Mouse (Mus musculus): ENCODE measurements at regions not wholly inside any gene's neighbourhood (a gene's known extent, or its start where the extent isn't known, plus 50 kb on each side); places are given as distances from the start of the nearest gene placed in this dataset.

DNA sequence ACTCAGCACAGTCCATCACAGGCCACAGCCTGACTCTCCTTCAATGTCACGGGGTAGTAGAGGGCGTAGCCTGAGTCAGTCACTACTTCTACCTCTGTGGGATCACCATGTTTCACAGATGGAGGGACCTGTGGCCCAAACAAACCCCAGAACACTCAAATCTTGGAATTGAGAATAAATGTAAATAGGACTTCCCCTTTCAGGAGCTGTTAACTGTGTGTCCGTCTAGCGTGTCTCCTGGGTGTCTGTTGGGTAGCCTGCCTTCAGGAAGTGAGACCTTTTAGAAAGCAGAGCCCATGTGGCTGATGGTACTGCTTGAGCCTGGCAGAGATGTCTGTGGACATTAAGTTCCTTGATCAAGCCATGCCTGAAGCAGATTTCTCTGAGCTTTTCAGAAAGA lies 87.4 kb upstream of the Smim23 start:
- DNase-seq (ENCODE audit: low spot score in 2 of 2): no peak

DNA sequence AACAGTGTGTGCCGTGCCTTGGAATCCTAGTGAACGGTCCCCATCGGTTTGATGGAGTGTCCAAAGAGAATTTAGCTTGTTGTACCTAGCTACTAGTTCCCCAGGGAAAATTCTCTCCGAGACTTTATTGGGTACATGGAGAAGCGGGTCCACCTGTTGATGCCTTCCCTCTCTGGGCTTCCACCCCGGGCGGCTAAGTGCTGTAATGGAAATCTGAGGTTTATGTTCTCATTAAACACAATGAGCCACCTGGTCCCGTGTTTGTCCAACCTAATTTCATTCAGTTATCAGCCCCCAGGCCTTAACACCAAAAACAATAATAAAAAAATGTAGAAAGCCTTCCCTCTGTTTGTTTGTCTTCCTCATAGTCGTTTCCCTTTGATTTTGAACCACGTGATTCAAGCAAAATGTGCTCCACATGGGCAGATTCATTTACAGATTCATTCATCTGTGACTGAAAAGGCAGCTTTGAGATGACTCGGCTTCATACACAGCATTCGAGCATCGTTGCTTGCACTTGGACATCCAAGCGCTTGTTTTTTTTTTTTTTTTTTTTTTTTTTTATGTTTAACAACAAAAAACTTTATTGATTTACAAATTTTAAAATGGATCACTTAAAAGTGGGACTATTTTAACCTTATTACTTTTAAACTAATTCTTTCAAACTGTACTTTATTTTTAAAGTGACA lies 84.5 kb upstream of the Smim23 start:
- DNase-seq (ENCODE audit: low spot score in 2 of 2): no peak

DNA sequence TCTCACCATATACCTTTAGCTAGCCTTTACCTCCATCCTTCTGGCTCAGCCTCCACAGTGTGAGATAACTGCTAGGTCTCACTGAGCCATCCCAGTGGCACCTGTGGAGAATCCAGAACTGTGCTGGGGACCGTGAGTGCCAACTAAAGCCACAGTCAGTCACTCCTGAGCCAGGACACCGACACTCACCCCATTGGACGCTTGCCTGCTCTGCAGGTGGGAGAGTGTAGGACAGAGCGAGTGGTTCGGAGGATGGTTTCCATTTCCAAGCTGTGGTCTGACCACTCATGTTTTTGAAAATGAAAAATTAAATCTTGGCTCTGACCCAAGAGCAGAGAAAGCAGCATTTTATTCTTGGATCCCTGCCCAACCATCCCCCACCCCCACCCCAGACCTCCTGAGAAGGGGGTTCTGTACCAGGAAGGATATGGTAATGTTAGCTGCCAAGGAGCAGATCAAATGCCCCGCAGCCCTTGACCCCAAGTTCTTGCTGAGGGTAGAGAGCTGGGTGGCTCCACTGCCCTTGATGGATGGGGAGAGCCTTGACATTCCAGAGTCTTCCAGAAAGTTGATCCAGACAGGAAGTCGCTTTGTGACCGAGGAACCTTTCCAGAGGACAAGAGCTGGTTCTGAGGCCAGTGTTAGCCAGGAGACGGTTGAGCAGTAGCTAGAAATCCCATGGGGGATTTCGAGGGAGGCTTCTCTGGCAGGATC lies 83.3 kb upstream of the Smim23 start:
- DNase-seq (ENCODE audit: low spot score in 2 of 2): no peak

DNA sequence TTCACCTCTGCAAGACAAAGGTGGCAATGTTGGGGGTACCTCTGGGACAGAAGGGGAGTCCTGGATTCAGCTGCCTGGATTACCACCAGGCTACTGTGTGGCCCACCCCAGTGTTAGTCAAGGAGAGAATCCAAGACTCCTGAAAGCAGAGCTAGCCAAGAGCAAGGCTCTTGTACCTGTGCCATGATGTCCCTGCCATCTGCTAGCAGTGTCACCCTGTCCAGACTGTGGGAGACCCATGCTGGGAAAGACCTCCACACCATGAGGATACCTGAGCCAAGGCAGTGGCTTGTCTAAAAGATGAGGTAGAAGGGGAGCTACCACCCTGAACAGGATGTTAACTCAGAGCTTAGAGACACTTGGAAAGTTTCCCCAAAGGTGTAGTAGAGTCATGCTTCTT lies 79.6 kb upstream of the Smim23 start:
- no peak for DNase-seq (ENCODE audit: low spot score in 2 of 2)

DNA sequence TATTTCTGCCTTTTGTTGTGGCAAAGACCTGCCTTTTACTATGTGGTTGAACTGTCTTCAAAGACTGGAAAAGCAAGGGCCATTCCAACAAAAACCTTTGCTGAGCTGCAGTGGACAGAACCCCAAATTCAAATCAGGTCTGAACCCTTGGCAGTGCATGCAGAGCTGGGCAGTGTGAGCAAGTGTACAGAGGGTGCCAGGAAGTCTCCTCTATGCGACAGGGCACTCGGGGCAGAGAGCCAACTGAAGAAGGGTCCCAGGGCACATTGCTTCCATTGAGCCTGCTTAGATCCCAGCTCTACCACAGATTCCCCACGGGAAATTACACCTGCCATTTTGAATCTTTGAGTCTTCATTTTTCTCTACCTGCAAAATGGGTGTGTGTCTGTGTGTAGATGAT lies 79.0 kb upstream of the Smim23 start:
- DNase-seq (ENCODE audit: low spot score in 2 of 2): no peak

DNA sequence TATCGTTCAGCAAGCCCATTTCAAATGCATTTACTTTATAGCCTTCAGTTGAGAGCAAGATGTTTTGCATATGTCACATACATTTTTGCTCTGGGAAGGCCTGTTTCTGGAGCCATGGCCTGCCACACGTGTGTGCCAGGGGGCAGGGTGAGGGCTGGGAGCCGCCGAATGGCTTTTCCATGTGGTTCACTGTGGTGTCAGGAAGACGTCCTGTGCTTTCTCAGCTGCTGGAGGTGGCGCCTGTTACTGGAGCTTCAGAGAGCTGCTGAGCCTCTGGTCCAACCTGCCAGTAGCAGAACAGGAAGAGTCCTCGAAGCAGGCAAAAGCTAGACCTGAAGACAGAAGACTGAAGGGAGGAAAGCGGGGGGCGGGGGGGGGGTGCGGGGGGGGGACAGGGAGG lies 78.5 kb upstream of the Smim23 start:
- DNase-seq (ENCODE audit: low spot score in 2 of 2): no peak

DNA sequence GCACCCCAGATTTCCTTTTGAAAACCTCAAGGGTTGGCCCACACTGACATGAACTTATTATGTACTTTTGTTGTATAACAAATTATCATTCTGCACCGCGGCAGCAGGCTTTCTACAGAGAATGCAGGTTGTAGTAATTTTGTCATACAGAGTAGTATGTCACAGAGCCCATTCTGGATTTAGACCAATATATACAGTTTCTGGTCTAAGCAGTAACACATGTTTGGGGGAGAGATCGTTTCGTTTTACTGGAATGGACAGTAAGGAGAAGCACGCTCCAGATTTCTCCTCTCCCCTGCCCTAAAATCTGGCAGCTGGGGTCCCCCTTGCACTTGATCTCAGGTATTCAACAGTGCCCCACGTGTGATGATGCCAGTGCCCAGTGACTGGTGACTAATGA lies 76.0 kb upstream of the Smim23 start:
- DNase-seq (ENCODE audit: low spot score in 2 of 2): no peak

DNA sequence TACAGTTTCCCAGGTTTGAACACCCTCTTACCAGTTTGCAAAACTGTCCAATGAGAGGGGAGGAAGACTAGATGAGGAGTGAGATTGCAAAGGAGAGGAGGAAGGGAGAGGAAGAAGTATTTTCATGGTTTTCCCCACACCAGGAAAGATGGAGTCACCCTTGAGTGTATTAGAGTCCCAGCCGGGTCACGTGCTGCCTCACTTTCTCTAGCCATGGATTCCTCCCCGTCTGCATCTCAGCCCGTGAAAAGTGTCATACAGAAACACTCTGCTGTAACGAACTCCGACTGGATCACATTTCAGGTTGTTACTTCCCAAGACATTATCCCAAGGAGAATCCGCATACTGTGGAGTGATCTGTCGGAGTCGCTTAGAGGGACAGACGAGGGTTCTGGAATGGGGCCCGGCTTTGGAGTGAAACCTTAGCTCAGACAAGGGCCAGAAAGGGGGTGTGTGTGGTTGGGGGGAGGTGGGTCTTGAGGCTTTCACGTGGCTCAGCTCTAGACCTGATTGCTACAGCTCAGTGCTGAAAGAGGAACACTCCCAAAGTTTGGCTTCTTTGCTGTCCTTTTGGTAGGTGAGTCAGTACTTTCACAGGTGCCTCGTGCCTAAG lies 75.3 kb upstream of the Smim23 start:
- no peak for DNase-seq (ENCODE audit: low spot score in 2 of 2)

DNA sequence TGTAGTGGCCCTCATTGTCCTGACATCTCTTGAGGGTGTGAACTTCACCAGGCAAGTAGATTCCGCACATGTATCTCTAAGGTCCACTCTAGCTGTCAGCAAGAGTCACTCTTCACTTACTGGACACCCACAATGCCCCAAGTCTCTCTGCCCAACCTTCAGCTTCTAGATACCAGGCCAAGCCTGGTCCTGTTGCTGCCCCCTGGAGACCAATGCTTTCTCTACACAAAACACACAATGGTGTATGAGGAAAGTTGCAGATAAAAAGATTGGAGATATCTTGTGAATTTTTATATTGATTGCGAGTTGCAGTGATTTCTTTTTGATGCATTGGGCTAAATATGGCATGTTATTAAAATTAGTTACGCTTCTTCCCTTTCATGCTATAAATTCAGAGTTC lies 71.0 kb upstream of the Smim23 start:
- no peak for DNase-seq (ENCODE audit: low spot score in 2 of 2)

DNA sequence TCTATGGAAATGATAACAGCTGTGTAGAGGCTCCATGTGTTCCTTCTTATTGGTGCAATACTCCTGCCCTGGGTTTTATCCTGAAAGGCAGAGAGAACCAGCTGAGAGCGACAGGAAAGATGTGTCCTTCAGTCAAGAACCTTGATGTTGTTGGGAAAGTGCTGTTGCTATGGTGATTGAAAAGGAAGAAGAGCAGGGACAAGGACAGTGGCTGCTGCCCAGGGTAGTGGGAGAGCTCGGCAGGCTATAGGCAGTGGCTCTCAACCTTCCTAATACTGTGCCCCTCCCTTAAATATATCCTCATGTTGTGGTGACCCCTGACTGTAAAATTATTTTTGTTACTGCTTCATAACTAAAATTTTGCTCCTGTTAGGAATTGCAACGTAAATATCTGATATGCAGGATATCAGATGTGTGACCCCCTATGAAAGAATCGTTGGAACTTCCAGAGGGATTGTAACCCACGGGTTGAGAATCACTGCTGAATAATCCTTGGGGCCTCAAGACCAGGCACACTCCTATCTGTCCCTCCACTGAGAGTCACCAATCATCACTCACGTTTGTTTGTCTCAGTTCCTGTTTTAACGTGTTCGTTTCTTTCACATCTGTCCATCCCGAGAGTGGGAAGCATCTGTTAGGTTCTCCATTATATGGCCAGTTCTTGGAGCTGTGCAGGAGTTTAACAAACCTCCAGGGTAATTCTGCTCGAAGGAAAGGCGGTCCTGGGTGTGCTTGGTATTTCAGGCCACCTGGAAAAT lies 68.9 kb upstream of the Smim23 start:
- no peak for DNase-seq (ENCODE audit: low spot score in 2 of 2)

DNA sequence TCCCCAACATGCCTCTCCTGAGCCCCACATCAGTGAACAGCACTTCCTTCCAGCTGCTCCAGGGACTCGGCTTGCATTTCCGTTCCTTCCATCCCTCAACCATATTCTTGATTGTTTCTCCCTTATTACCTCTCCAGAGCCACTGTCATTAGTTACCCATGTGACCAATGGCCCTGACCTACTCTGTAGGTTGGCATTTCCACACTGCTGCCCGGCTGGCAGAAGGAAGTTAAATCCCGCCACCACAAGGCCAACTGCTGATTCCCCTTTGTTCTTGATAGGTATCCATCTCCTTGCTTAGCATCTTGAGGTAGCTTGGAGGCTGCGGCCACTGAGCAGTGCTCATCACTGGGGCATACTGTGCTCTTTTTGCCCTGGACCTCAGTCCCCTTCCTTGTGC lies 68.1 kb upstream of the Smim23 start:
- DNase-seq (ENCODE audit: low spot score in 2 of 2): no peak

DNA sequence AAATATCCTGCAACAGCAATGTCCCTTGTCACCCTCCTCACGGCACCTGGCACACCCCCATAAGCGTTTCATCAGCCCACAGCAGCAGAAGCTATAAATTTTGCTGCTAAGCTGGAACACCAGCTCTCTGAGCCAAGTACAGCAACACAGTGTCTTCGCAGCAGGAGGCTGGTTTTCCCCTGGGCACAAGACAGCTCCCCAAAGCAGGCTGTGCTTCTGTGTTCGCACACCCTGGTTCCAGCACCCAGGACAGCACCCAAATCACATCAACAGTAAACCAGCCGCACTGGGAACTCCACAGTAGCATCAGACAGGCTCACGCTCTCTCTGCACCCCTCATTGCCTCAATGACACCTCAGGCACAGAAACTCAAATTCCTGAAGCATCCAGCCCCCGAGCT lies 64.8 kb upstream of the Smim23 start:
- no peak for DNase-seq (ENCODE audit: low spot score in 2 of 2)

DNA sequence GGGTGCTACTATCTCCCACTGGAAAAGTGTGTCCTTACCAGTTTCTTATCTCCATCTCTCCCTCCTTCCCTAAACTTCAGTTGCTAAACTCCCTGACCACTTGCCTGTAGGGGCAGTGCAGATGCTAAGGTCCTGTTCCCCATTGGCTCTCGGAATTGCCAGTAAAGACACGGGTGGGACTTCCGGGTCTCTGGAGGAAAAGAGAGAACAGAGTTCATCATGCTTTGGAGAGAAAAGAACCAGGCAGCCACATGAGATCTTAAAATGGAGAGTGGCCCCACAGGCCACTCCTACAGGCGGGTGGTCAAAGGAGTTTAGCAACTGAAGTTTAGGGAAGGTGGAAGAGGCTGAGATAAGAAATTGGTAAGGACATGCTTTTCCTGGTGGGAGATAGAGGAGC lies 60.3 kb upstream of the Smim23 start:
- DNase-seq (ENCODE audit: low spot score in 2 of 2): no peak

DNA sequence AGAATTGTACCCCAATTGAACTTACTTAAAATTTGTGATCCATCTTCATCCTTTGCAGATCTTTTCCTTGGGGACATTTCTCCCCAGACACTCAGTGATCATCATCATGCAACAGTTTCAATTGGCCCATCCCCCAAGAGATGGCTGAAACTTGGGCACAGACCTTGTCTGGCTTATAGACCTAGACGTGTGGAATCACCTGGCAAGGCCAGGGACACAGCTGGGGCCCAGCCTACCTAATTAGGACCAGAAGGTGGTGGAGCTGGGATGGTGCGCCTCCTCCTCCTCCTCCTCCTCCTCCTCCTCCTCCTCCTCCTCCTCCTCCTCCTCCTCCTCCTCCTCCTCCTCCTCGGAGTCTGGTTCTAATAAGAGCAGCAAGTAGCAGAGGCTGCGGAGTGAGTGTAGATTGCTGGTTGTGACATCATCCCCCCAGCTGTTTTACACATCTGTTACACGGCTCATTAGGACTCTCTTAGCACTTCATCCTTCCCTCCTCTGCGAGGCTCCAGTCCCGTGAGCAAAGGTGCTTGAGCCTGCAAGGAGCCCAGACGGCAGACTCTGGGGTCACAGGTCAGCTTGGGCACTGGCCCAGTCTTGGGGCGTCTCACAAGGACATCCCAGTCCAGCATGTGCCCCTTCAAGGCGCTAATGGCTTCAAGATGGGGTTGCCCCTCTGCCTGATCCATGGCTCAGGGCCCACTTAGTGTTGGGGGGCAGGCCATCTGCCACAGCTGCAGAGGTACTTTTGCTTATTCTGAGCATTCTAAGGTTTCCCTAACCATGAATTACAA lies 58.9 kb upstream of the Smim23 start:
- no peak for DNase-seq (ENCODE audit: low spot score in 2 of 2)

DNA sequence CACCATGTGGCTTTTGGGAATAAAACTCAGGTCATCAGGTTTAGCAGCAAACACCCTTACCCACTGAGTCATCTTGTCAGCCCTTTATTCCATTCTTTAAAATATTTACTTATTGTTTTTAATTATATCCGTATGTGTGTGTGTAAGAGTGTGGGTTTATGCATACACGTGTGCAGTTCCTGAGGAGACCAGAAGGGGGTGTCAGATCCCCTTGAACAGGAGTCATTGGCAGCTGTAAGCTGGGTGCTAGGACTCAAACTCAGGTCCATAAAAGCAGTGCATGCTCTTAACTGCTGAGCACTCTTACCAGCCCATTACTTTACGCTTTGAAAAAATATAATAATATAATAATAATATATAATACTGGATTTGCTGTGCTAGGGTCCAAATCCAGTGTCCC lies 54.6 kb upstream of the Smim23 start:
- no peak for DNase-seq (ENCODE audit: low spot score in 2 of 2)
